Mouse (Mus musculus): ENCODE data around the gene Sh3pxd2a. TPM values are rescaled to one million over a fixed set of nuclear protein-coding genes. Genes with fewer than 3 reads are reported as not detected.

Gene Sh3pxd2a
- total RNA-seq, 1 experiment from 2014 or later = 2.1 TPM

- ATAC-seq (replicated peaks; ENCODE audit: low read depth, poor library complexity, severe bottlenecking) = no peak
Observed at GRCm38 (mm10) chr19:47323096-47323849, 140.9 kb downstream of the Sh3pxd2a start.

- no peak for ATAC-seq (replicated peaks; ENCODE audit: low read depth, poor library complexity, severe bottlenecking)
Observed at GRCm38 (mm10) chr19:47320331-47320668, 143.9 kb downstream of the Sh3pxd2a start.

- ATAC-seq (replicated peaks; ENCODE audit: low read depth, poor library complexity, severe bottlenecking) = no peak
Observed at GRCm38 (mm10) chr19:47319521-47320330, 144.5 kb downstream of the Sh3pxd2a start.

- ATAC-seq (replicated peaks; ENCODE audit: low read depth, poor library complexity, severe bottlenecking) = no peak
Observed at GRCm38 (mm10) chr19:47319061-47319460, 145.1 kb downstream of the Sh3pxd2a start.

- no peak for ATAC-seq (replicated peaks; ENCODE audit: low read depth, poor library complexity, severe bottlenecking)
Observed at GRCm38 (mm10) chr19:47317063-47317938, 146.9 kb downstream of the Sh3pxd2a start.

- no peak for ATAC-seq (replicated peaks; ENCODE audit: low read depth, poor library complexity, severe bottlenecking)
Observed at GRCm38 (mm10) chr19:47316288-47317062, 147.7 kb downstream of the Sh3pxd2a start.

GRCm38 (mm10) chr19:47315917-47316265 lies 148.3 kb downstream of the Sh3pxd2a start:
- ATAC-seq (replicated peaks; ENCODE audit: low read depth, poor library complexity, severe bottlenecking) = no peak

- ATAC-seq (replicated peaks; ENCODE audit: low read depth, poor library complexity, severe bottlenecking) = no peak
Observed at GRCm38 (mm10) chr19:47315091-47315916, 148.9 kb downstream of the Sh3pxd2a start.

GRCm38 (mm10) chr19:47314076-47314941 lies 149.9 kb downstream of the Sh3pxd2a start:
- peak; percentile 27; the same call in 1 of the 2 replicates for ATAC-seq (replicated peaks; ENCODE audit: low read depth, poor library complexity, severe bottlenecking)

- ATAC-seq (replicated peaks; ENCODE audit: low read depth, poor library complexity, severe bottlenecking) = peak; percentile 74
Observed at GRCm38 (mm10) chr19:47313387-47314075, 150.7 kb downstream of the Sh3pxd2a start.

- no peak for ATAC-seq (replicated peaks; ENCODE audit: low read depth, poor library complexity, severe bottlenecking)
Observed at GRCm38 (mm10) chr19:47311162-47311561, 153.0 kb downstream of the Sh3pxd2a start.

- ATAC-seq (replicated peaks; ENCODE audit: low read depth, poor library complexity, severe bottlenecking) = no peak
Observed at GRCm38 (mm10) chr19:47309824-47310223, 154.4 kb downstream of the Sh3pxd2a start.

- no peak for ATAC-seq (replicated peaks; ENCODE audit: low read depth, poor library complexity, severe bottlenecking)
Observed at GRCm38 (mm10) chr19:47306917-47307315, 157.3 kb downstream of the Sh3pxd2a start.

GRCm38 (mm10) chr19:47306128-47306916 lies 157.9 kb downstream of the Sh3pxd2a start:
- no peak for ATAC-seq (replicated peaks; ENCODE audit: low read depth, poor library complexity, severe bottlenecking)

GRCm38 (mm10) chr19:47305401-47305800 lies 158.8 kb downstream of the Sh3pxd2a start:
- ATAC-seq (replicated peaks; ENCODE audit: low read depth, poor library complexity, severe bottlenecking) = no peak

- ATAC-seq (replicated peaks; ENCODE audit: low read depth, poor library complexity, severe bottlenecking) = no peak
Observed at GRCm38 (mm10) chr19:47304170-47304745, 159.9 kb downstream of the Sh3pxd2a start.

Data from common myeloid progenitor, adult 5-6 weeks (primary cell).